8 mouse cellular contexts compared by ENCODE assay signal in genomic region chr8:44998681-44999277, GRCm38 (mm10).
DNase-seq lines count a peak whose midpoint lies in the region; ATAC-seq and TF ChIP-seq lines count a peak whose summit lies in the region.

No protein-coding gene starts in this region.

- H3K27me3 ChIP-seq in intestine, embryonic 15.5 days (replicated peaks) = no peaks in the 10 kb centered on the region
- H3K27me3 ChIP-seq in midbrain, embryonic 12.5 days = 0 out of 2 replicates have a peak, but pooled peaks cover 6% of the 10 kb centered on the region
- H3K27me3 ChIP-seq in stomach, postnatal 0 days (ENCODE audit: control insufficient read depth, insufficient read depth, low read length) = no peaks in the 10 kb centered on the region

- no peak for TF ChIP-seq POLR2A in cortical plate, adult 2 months (IDR thresholded peaks at IDR 0.05; ENCODE audit: extremely low read depth, insufficient read depth, low read length)

- peak; percentile 70 for ATAC-seq in intestine, embryonic 15.5 days
- ATAC-seq in midbrain, embryonic 12.5 days (ENCODE audit: low FRiP score, low read depth) = peak; percentile 95
- ATAC-seq in stomach, postnatal 0 days (ENCODE audit: low FRiP score, low TSS enrichment) = peak; percentile 89

- H3K4me3 ChIP-seq in cortical plate, adult 2 months (ENCODE audit: insufficient read depth, low read length) = no peak overlapping the region
- no peak overlapping the region for H3K4me3 ChIP-seq in intestine, embryonic 15.5 days (replicated peaks)
- peak overlapping the region; percentile 4 for H3K4me3 ChIP-seq in left cerebral cortex, adult 2 months
- 0 out of 2 replicates have a peak overlapping the region, but pooled peaks have one; percentile 4 for H3K4me3 ChIP-seq in midbrain, embryonic 12.5 days
- no peak overlapping the region for H3K4me3 ChIP-seq in stomach, postnatal 0 days (ENCODE audit: low read depth, low read length)

- intact Hi-C loops in left cerebral cortex, adult 2 months (cut with DNase I) = no loop called here

- peak; percentile 40 for DNase-seq in adrenal gland, adult 8-10 months
- peak; percentile 34 to 72 for DNase-seq in gastrocnemius, postnatal 4 days (ENCODE audit: low spot score in 2 of 2)
- DNase-seq in left cerebral cortex, adult 2 months (ENCODE audit: extremely low spot score in 1 of 2, low spot score in 2 of 2) = peak; percentile 26 to 48
- peak; percentile 65 for DNase-seq in stomach, postnatal 0 days (ENCODE audit: low spot score)
- no peak for DNase-seq in spleen, postnatal 4 days (ENCODE audit: low spot score in 2 of 2)

- 0 out of 2 replicates have a peak, but pooled peaks have one; percentile 6 for TF ChIP-seq CTCF in cortical plate, adult 2 months (IDR thresholded peaks at IDR 0.05; ENCODE audit: extremely low read depth, insufficient read depth, low read length)
- peak; percentile 33 for TF ChIP-seq CTCF in left cerebral cortex, adult 2 months (IDR thresholded peaks at IDR 0.05)
- peak; percentile 65 for TF ChIP-seq CTCF in stomach, postnatal 0 days (IDR thresholded peaks at IDR 0.05; ENCODE audit: low read depth)

- H3K4me1 ChIP-seq in cortical plate, adult 2 months (ENCODE audit: control insufficient read depth, insufficient read depth, low read length) = no peaks in the 10 kb centered on the region; the same call in 1 of the 2 replicates
- peaks cover 37% of the 10 kb centered on the region for H3K4me1 ChIP-seq in intestine, embryonic 15.5 days (replicated peaks)
- peaks cover 77% of the 10 kb centered on the region for H3K4me1 ChIP-seq in midbrain, embryonic 12.5 days
- 0 out of 2 replicates have a peak, but pooled peaks cover 6% of the 10 kb centered on the region for H3K4me1 ChIP-seq in stomach, postnatal 0 days (replicated peaks; ENCODE audit: control insufficient read depth, insufficient read depth)

- 34% methylated on average over 11 of the region's 11 CpGs for WGBS in intestine, embryonic 15.5 days
- 6% methylated on average over 11 of the region's 11 CpGs for WGBS in midbrain, embryonic 12.5 days
- WGBS in stomach, postnatal 0 days = 12% methylated on average over 11 of the region's 11 CpGs

- no peaks in the 10 kb centered on the region for H3K36me3 ChIP-seq in intestine, embryonic 15.5 days
- H3K36me3 ChIP-seq in midbrain, embryonic 12.5 days = no peaks in the 10 kb centered on the region
- no peaks in the 10 kb centered on the region for H3K36me3 ChIP-seq in stomach, postnatal 0 days (ENCODE audit: control insufficient read depth, insufficient read depth, low read length)

- H3K9me3 ChIP-seq in intestine, embryonic 15.5 days = no peaks in the 10 kb centered on the region
- no peaks in the 10 kb centered on the region for H3K9me3 ChIP-seq in midbrain, embryonic 12.5 days
- H3K9me3 ChIP-seq in stomach, postnatal 0 days (ENCODE audit: control insufficient read depth, low read length) = no peaks in the 10 kb centered on the region

- TF ChIP-seq EP300 in stomach, postnatal 0 days (optimal IDR thresholded peaks at IDR 0.05) = no peak

- no peak overlapping the region for H3K9ac ChIP-seq in intestine, embryonic 15.5 days
- no peak overlapping the region for H3K9ac ChIP-seq in midbrain, embryonic 12.5 days (replicated peaks)
- no peak overlapping the region for H3K9ac ChIP-seq in stomach, postnatal 0 days (ENCODE audit: low read length)

- peak overlapping the region; percentile 19 for H3K4me2 ChIP-seq in intestine, embryonic 15.5 days (replicated peaks)
- H3K4me2 ChIP-seq in midbrain, embryonic 12.5 days (replicated peaks) = peak overlapping the region; percentile 42
- H3K4me2 ChIP-seq in stomach, postnatal 0 days (replicated peaks; ENCODE audit: low read depth) = peak overlapping the region; percentile 0

- no peak overlapping the region; the same call in 1 of the 2 replicates for H3K27ac ChIP-seq in cortical plate, adult 2 months (ENCODE audit: insufficient read depth, low read length)
- H3K27ac ChIP-seq in intestine, embryonic 15.5 days = peak overlapping the region; percentile 58
- peak overlapping the region; percentile 58; the same call in 1 of the 2 replicates for H3K27ac ChIP-seq in left cerebral cortex, adult 2 months
- H3K27ac ChIP-seq in midbrain, embryonic 12.5 days (replicated peaks) = peak overlapping the region; percentile 73
- peak overlapping the region; percentile 76 for H3K27ac ChIP-seq in stomach, postnatal 0 days (replicated peaks)

Comparison
In these comparisons a context has a peak if more than half of its experiments do, and no peak if none do; other contexts are left out.
1. DNase-seq: peak in adrenal gland, adult 8-10 months (single experiment), gastrocnemius, postnatal 4 days (2 of 2), left cerebral cortex, adult 2 months (2 of 2) and stomach, postnatal 0 days (single experiment); none in spleen, postnatal 4 days (0 of 2).
2. H3K4me3 ChIP-seq: peak in left cerebral cortex, adult 2 months (single experiment) and midbrain, embryonic 12.5 days (single experiment); none in cortical plate, adult 2 months (single experiment), intestine, embryonic 15.5 days (single experiment) and stomach, postnatal 0 days (single experiment).
3. CTCF ChIP-seq: peak in every context shown above with its lines; median percentile 65 in stomach, postnatal 0 days; 33 in left cerebral cortex, adult 2 months; 6 in cortical plate, adult 2 months.
4. Peak in every context shown above with its lines, with median percentiles within 50 percentile points of each other: ATAC-seq and H3K4me2 ChIP-seq.